8 mouse cellular contexts compared by ENCODE assay signal in the genomic region with DNA sequence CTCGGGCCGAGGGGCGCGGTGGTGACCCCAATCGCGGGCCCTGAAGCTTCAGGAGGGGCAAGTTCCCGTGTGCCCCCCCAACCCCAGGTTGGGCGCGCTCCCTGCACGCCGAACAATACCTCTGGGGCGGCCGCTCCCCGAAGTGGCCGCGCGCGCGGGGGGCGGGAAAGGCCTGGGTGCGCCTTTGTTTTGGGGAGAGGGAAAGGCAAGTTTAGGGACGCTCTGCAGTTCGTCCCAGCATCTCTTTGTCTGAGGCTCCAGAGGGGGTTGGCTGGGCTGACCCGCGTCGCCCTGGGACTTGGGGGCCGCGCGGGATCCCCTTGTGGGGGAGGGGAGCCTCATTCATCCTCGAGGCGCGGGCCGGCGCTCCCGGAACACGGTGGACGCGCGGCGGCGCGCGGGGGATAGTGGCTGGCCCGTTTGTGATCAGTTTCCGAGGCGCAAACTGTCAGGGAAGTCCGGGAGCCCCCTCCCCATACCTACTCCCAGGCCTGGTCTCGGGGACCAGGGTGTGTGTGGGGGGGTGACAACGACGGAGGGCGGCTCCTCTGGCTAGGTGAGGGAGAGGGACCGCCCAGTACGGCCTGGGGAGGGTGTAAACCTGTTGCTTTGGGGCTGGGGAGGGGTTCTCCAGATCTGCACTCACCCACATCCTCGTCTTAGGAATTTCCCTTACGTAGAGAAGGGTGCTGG. TPM values are rescaled to one million over a fixed set of nuclear protein-coding genes. Genes with fewer than 3 reads are reported as not detected.
DNase-seq lines count a peak whose midpoint lies in the region; ATAC-seq and TF ChIP-seq lines count a peak whose summit lies in the region.

No protein-coding gene starts in this region.

- no peaks in the 10 kb centered on the region for H3K9me3 ChIP-seq in G1E (replicated peaks)
- H3K9me3 ChIP-seq in forebrain, embryonic 14.5 days (replicated peaks; ENCODE audit: control insufficient read depth, low read length) = no peaks in the 10 kb centered on the region
- peaks cover 8% of the 10 kb centered on the region; the same call in 1 of the 2 replicates for H3K9me3 ChIP-seq in hindbrain, embryonic 10.5 days

- H3K9ac ChIP-seq in forebrain, embryonic 14.5 days (ENCODE audit: low read length) = peak overlapping the region; percentile 84

- H3K36me3 ChIP-seq in G1E (replicated peaks) = peaks cover 3% of the 10 kb centered on the region
- H3K36me3 ChIP-seq in forebrain, embryonic 14.5 days (ENCODE audit: control insufficient read depth, insufficient read depth, low read length) = no peaks in the 10 kb centered on the region
- no peaks in the 10 kb centered on the region for H3K36me3 ChIP-seq in hindbrain, embryonic 10.5 days

- H3K4me1 ChIP-seq in G1E (ENCODE audit: insufficient read depth, low read depth, low read length) = peaks cover 12% of the 10 kb centered on the region
- H3K4me1 ChIP-seq in forebrain, embryonic 14.5 days (ENCODE audit: control insufficient read depth, insufficient read depth, low read length) = no peaks in the 10 kb centered on the region; the same call in 1 of the 2 replicates
- H3K4me1 ChIP-seq in hindbrain, embryonic 10.5 days (replicated peaks) = peaks cover 18% of the 10 kb centered on the region; the same call in 1 of the 2 replicates

- no peak for TF ChIP-seq CTCF in G1E (IDR thresholded peaks at IDR 0.05; ENCODE audit: low read depth, low read length)

- 33% methylated on average over 46 of the region's 55 CpGs for WGBS in forebrain, embryonic 14.5 days
- WGBS in hindbrain, embryonic 10.5 days = 11% methylated on average over 55 of the region's 55 CpGs

- peak overlapping the region; percentile 59 for H3K4me2 ChIP-seq in forebrain, embryonic 14.5 days (ENCODE audit: low read length)

- DNase-seq in G1E (ENCODE audit: low spot score) = no peak
- peak; percentile 16 for DNase-seq in c-Kit-positive CD71-positive TER-119-positive erythroid progenitor cells, embryonic 14.5 days (ENCODE audit: low spot score)
- peak; percentile 35 for DNase-seq in forebrain, embryonic 14.5 days (ENCODE audit: low spot score)
- peak; percentile 59 for DNase-seq in hindbrain, embryonic 10.5 days (ENCODE audit: low spot score)
- peak; percentile 6 to 22 for DNase-seq in layer of hippocampus, postnatal 36 days
- DNase-seq in lung, postnatal 4 days = peak; percentile 43 to 53
- peak; percentile 30 for DNase-seq in right cerebral cortex, postnatal 14 days
- peak; percentile 24 to 60 for DNase-seq in urinary bladder, postnatal 4 days (ENCODE audit: low spot score in 2 of 2)

- H3K4me3 ChIP-seq in G1E (ENCODE audit: low read depth, low read length) = peak overlapping the region; percentile 76
- H3K4me3 ChIP-seq in forebrain, embryonic 14.5 days (ENCODE audit: low read depth, low read length) = peak overlapping the region; percentile 58
- peak overlapping the region; percentile 69 for H3K4me3 ChIP-seq in hindbrain, embryonic 10.5 days

- H3K27ac ChIP-seq in forebrain, embryonic 14.5 days (ENCODE audit: low read depth, low read length) = peak overlapping the region; percentile 94
- H3K27ac ChIP-seq in hindbrain, embryonic 10.5 days = peak overlapping the region; percentile 97

- H3K27me3 ChIP-seq in G1E (ENCODE audit: insufficient read depth, low read length) = no peaks in the 10 kb centered on the region
- H3K27me3 ChIP-seq in forebrain, embryonic 14.5 days (replicated peaks; ENCODE audit: control insufficient read depth, insufficient read depth, low read length) = no peaks in the 10 kb centered on the region
- H3K27me3 ChIP-seq in hindbrain, embryonic 10.5 days (ENCODE audit: insufficient read depth, poor library complexity, severe bottlenecking) = no peaks in the 10 kb centered on the region

- no peak for ATAC-seq in G1E (ENCODE audit: extremely low read depth, insufficient number of reproducible peaks, low FRiP score, poor library complexity, severe bottlenecking)
- peak; percentile 10 for ATAC-seq in forebrain, embryonic 14.5 days

RNA-seq across cellular contexts. Expression of gene Tbl1x, which starts 0.6 kb away (rescaled TPM):
- total RNA-seq in G1E (2014; fragmentation: Nextera tagmentation) (141 and 160 TPM in 2 replicates), G1E (2017) (38.1 and 45.3 TPM in 2 replicates)
- polyA plus RNA-seq in G1E (2012) = 6.2 and 6.5 TPM in 2 replicates
- polyA plus RNA-seq in forebrain, embryonic 14.5 days (2014; fragmentation: Nextera tagmentation; extraction: Ambion mirVana) = 46.2 and 49.9 TPM in 2 replicates
- polyA plus RNA-seq in hindbrain, embryonic 10.5 days (2016; fragmentation: Nextera tagmentation; extraction: Ambion mirVana) = 46.4 and 65.0 TPM in 2 replicates
- 10 to 100 TPM; 30.5 to 31.9 TPM for total RNA-seq in layer of hippocampus, postnatal 36 days (2021)
